Mouse (Mus musculus): ENCODE measurements at regions not wholly inside any gene's neighbourhood (a gene's known extent, or its start where the extent isn't known, plus 50 kb on each side); places are given as distances from the start of the nearest gene placed in this dataset.
"Not testable (repeated sequence)": the region's sequence is repeated elsewhere in the genome, so short reads cannot be mapped to it uniquely, and the experiment has no call there.

DNA sequence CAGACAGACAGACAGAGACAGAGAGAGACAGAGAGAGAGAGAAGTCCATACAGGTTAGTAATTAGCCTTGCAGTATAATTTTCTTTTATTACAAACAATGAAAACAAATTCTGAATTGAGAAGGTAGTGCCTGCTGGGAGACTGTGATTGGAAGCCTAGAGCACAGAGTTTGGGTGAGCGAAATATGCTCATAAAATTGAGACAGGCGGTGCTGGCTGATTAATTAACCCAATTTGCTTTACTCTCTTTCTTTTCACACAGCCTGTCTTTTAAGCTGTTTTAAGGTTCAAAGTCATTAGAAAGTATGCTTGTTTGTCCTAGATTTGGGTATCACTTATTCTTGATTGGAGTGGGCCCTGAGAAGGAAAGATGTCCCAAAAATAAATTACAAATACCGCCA, 816.1 kb downstream of the Car8 start:
- DNase-seq (ENCODE audit: low spot score in 2 of 2), result no peak

DNA sequence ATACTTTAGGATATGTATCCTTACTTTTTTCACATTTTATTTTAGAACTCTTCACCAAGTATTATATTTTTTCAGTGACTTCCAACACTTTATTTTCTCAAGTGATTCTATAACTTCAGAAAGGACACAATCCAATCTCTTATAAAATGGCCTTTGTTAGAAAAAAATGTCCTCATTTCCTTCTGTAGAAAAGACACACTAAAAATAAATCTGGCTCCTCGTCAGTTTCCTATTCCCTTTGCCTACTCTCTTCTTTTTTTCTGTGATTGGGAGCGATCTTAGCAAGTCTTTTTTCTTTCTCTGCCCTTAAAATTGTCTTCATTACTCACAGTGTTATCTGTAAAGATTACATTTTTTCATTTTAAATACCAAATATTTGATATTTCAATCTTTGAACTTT, 824.5 kb downstream of the Car8 start:
- DNase-seq (ENCODE audit: low spot score in 2 of 2), result no peak

DNA sequence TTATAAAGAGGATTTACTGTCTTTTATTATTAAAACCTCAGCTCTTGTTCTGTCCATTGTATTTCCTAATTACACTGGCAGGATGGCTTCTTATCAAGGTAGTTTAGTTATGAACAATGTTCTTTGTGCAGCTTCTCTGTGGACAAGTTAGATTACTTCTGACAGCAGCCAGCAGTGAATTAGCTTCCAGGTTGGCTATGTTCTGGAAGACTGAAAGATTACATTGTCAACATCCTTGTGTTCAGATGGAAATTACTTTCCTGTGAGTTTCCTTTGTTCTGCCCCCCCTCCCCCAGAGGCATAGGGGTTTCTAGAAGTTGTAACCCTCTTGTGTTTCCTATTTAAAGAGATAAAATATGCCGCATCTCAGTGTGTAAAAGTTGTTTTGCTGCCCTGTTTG, 846.1 kb downstream of the Car8 start:
- DNase-seq (ENCODE audit: low spot score in 2 of 2), result no peak

DNA sequence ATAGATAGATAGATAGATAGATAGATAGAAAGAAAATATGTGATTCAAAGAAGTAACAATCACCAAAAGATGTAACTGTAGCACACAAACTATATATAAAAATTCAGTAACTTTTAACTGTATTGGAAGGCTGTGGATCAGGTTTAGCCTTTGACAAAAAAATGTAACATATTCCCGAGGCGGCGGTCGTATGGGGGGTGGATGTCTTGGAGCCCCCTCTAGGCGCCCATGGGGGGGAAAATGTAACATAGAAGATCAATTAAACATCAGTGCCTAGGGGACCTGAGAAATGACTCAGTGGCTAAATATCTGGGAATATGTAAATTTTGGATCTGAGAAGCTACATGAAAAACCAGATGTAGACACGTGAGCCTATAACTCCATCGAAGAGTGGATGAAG, 847.2 kb downstream of the Car8 start:
- DNase-seq (ENCODE audit: low spot score in 2 of 2), result no peak

DNA sequence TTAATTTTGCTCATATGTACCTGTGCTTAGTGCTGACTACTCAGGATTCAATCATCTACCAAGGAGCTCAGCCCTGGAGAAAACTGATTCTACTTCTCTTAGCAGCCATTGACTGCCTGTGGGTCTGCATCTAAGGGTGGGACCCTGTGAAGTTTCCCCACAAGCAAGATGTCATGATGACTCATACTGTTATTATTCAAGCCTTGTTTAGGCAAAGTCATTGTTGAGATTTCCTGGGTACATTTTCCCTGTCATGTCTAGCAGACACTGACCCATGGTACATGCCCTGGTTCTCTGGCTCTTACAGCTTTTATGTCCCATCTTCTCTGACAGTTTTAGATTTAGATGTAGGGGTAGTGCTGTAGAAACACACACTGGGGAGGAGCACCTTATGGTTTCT, 853.8 kb downstream of the Car8 start:
- DNase-seq (ENCODE audit: low spot score in 2 of 2), result no peak

DNA sequence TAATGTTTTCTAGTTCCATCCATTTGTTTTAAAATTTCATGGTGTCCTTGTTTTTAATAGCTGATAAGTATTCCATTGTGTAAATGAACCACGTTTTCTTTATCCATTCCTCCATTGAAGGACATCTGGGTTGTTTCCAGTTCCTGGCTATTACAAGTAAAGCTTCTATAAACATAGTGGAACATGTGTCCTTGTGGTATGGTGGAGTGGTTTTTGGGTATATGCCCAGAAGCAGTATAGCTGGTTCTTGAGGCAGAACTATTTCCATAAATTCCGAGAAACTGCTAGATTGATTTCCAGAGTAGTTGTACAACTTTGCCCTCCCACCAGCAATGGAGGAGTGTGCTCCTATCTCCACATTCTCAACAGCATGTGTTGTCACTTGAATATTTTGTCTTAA, 858.8 kb downstream of the Car8 start:
- DNase-seq (ENCODE audit: low spot score in 2 of 2), result no peak

DNA sequence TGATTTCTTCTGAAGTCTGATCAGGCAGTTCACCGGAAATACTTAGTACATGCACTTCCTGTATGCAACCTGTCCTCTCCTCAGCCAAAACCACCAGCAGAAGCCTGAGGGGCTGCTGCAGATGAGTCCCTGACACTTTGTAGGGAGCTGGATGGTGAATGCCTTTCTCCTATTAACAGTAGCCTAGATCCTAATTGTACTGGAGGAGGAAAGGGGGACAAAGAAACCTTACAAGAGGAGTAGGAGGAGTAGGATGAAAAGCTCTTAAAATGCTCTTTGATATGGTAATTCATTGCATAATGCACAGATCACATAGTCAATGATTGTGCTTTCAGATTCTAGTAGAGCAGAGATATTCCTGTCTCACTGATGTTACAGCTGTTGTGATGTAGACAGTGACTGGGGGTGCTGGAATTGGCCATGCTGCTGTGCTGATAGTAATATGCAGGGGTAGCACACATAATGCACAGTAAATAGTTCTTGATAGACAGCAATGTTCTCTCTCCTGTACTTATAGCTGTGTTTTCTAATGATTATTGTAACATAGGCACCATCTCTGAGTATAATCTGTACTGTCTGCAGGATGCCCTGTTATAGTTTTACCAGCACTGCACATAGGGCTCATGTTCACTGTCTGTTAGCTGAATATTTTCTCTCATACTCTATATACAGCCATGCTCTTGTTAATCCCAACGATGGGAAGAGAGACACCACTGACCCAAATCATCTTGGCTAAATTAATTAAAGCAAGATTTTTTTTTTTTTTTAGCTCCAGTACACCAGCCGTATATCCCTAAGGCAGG, 874.4 kb downstream of the Car8 start:
- no peak for DNase-seq (ENCODE audit: low spot score in 2 of 2)

DNA sequence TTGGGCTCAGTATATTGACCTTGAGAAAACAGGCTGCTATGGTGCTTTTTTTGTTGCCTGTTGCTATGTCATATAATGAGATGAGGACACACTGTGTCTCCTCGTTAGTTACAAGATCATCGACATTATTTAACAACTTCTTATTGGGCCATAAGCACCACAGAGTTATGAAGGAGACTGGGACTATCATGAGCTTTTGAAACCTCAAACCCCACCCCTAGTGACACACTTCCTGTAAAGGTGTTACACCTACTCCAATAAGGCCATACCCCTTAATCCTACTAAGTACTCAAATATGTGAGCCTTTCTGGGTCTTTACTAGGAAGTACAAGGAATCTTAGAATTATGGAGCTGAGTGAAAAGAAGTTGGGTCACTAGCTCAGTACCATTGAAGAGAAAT, 875.3 kb downstream of the Car8 start:
- DNase-seq (ENCODE audit: low spot score in 2 of 2), result no peak

DNA sequence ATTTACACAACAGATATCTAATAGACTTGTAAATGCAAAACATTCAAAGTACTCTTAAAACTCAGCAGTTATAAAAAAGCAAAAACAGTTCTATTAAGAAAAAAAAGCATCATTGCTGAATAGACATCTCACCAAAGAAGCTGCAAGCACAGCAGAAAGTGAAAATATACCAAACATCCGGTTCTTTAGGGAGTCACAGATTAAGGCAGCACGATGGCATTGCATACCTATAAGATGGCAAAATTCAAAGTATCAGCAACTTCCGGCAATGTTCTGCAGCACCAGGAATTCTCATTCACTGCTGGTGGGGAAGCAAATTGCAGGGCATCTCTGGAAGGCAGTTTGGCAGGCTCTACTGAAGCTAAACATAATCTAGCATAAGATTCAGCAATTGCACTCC, 882.6 kb downstream of the Car8 start:
- no peak for DNase-seq (ENCODE audit: low spot score in 2 of 2)

DNA sequence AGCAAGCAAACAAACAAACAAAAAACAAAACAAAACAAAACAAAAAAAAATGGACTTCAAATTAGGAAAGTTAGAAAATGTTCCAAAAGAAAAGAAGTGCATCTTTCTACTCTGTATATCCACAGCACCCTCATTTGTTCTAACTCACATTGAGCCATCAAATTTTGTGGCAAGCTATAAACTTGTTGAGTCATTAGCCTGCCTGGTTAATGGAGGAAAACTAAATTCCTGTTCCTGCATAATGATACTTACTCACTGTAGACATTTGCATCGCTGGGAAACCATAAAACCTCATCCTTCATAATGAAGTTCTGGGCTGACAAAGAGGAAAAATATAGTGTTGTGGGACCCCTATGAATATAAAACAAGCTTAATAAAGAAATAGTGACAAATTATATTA, 891.5 kb downstream of the Car8 start:
- DNase-seq (ENCODE audit: low spot score in 2 of 2), result no peak

DNA sequence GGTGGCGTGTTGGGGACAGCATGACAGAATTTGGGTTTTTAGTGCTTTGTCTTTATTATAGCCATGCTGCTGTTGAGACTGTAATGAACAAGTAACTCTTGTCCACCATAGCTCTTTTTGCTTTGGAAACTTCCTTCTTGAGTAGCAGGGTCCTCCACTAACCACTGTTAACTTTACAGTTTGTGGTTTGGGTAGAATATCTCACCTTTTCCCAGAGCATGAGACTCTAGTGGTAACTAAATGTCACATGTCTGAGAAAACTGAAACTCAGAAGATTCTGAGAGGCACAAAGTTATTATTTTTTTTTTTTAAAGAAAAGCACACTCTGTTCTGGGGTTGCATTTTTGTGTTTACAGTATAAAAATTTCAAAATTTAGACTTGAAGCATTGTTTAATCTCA, 897.7 kb downstream of the Car8 start:
- DNase-seq (ENCODE audit: low spot score in 2 of 2), result no peak

DNA sequence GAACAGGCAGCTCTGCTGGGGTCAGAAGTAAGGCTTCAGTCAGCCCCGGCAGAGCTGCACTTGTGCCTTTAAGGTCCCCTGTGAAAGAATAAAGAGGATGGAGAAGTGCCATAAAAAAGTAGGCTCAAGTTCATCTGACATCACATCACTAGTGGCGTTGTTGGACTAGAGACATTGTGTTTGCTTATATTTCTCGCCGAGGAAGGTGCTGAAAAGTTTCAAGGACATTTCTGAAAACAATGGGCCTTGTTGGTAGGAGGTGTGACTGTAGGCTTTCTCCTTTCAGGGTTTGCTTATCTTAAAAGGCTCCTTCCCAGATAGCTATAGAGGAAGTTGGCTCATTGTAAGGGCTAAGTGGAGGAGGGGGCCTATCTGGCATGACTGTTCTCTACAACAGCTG, 924.6 kb downstream of the Car8 start:
- DNase-seq (ENCODE audit: low spot score in 2 of 2), result no peak

DNA sequence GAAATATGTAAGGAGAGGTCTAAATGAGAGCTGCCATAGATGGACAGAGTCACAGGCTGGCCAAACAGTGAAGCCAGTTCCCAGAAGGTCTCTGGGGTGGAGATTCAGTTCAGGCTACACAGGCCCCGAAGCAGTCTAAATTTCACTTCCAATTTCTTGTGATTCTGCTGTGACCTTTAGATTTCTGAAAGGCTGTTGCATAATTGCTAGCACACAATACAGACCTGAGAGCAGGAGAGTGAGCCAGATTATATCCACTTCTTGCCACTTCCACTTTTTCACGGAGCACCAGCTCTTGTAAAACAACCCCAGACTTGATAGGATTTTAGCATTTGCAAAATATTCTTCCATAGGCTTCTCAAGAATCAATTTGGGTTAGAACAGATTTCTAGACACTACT, 925.6 kb downstream of the Car8 start:
- no peak for DNase-seq (ENCODE audit: low spot score in 2 of 2)

DNA sequence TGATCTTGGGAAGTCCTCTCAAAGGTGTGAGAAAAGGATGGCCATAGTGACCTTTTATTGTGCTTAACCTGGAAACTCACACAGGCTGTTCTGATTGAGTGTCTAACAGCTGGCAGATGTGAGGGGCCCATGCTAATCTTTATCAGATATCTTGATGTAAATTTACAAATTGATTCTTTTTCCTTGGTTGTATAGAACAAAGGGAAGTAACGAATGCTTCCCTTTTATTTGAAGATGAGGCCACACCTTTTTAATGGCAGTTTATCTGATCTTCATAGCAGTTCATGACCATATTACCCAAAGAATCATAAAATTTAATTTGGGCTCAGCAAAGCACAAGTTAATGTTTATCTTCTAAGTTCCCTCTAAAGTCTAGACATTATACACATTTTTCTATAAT, 926.7 kb downstream of the Car8 start:
- no peak for DNase-seq (ENCODE audit: low spot score in 2 of 2)

DNA sequence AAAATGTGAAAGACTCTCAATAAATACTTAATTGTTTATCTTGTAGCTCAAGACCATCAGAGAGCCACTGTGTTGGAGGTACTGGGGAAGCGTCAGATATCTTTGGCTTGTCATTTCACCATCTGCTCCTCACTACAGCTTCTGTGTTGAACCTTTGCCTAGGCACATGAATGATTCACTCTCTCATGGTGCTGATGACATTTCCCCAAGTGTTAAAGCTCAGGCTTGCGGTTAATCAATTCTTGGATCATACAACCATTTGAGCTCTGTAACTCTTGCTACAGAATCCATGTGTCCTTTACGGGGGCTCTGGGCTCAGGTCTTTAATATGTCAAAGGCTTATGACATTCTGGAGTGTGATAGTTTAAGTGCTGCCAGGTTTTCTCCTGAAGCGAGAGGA, 969.8 kb downstream of the Car8 start:
- no peak for DNase-seq (ENCODE audit: low spot score in 2 of 2)

DNA sequence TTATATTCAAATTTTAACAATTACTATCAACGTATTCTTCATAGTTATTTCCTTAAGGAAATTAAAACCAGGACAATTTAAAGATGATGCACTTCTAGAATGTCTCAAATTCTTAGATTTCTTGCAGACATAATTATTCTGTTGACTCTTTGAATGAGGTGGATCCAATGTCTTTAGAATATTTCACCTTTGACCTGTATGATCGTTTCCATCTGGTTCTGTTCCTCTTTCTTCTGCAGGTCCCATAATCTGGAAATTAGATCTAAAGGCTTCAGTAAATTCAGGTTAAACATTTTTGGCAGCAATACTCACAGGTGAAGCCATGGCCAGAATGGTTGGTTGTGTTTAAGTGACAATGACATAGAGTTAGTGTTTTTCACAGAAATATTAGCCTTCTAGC, 982.4 kb downstream of the Car8 start:
- no peak for DNase-seq (ENCODE audit: low spot score in 2 of 2)

DNA sequence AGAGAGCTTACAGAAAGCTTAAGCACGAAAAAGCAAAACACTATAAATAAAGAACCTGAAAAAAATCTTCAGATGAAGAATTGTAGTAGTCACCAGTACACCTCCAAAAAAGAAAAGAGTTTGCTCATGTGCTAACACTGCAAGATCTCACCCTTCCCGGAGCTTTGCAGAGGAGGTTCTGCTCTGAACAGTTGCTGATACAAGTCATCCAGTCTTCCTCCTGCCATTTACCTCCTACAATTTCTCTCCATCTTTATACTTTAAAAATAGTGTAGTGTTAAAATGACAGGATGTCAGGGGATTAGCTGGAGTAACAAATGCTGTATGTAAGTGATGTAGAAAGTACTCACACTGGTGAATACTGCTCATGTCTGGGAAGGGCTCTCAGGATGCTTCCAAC, 985.2 kb downstream of the Car8 start:
- no peak for DNase-seq (ENCODE audit: low spot score in 2 of 2)

DNA sequence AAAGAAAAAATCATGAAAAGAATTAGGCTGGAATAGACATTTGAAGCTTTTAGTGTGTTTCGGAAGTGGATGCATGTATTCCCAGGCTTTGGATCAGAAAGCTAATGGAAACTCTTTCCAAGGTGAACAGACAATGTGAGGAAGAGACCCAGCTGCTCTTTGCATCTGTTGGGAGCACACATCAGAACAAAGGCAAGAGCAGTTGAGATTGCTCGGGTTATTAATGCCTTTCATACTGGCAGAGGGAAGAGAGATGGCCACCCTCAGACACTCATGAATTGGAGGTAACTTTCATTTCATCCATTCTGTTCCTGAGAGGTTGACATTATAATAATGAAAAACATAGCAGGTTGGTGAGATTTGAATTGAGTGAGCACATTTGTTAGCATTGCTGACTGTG, 987.2 kb downstream of the Car8 start:
- DNase-seq (ENCODE audit: low spot score in 2 of 2), result no peak

DNA sequence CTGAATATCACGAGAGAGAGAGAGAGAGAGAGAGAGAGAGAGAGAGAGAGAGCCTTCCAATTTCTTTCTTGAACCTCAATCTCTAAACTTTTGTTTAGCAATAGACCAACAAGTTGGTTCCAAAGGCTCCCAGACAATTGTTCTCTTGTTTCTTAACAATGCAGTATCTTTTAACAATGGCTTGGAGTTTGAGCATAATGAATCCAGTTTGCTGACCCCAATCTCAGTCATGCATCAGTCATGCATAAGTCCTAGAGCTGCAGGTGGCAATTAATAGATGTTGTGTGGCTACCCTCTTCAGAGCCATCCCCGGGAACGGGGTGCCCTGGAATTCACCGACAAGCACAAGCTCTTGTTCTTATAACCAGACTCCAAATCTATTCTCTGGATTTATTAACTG, 991.0 kb downstream of the Car8 start:
- DNase-seq (ENCODE audit: low spot score in 2 of 2), result no peak

DNA sequence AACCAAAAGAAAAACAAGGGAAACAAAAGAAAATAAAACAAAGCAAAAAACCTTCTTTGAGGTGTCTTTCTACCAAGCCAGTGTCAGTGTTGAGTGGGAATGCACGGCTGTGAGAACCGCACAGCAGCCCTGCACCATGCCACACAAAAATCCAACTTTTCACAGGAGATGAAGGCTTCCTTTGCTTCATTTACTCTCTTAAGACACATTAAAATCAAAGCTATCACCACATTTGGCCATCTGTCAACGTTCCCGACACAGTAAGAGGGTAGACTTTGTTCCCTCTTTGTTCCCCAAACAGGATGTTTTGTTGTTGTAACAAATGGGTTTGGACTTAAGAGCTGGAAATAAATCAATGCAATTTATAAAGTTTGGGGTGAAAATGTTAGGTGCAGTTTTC, 991.6 kb downstream of the Car8 start:
- no peak for DNase-seq (ENCODE audit: low spot score in 2 of 2)

DNA sequence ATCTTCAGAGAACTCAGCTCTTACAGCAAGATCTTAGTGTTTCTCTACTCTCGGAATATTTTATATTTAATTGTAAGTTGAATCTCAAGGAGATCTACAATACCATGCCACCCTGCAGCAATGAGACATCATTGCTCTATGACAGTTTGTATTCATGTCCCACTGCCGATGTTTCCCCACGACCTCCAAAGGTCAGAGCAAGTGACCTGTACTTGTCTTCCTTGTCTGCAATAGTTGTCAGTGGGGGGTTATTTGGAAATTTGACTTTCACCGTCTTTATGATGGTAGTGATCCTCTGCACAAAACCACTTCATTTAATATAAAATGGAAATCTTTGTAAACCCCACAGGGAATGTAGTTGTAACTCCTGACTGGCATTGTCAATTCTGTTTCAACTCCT, 992.0 kb downstream of the Car8 start:
- no peak for DNase-seq (ENCODE audit: low spot score in 2 of 2)

DNA sequence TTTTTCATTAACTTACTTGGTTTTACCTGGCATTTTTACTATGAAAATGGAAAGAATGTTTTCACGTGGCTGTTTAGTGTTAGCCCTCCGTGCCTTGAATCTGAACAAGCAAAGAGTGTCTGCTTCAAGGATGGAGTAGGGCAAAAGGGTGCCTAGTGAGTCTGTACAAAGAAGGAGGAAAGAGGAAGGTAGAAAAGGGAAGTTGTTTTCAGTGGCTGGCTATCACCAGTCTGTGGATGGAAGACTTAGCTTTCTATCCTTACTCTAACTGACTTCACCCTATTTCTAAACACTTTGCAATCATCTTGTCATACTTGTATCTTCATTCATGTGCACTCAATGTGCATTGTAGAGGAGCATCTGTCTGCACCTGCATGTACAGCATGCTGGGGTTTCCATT, 993.2 kb downstream of the Car8 start:
- no peak for DNase-seq (ENCODE audit: low spot score in 2 of 2)

DNA sequence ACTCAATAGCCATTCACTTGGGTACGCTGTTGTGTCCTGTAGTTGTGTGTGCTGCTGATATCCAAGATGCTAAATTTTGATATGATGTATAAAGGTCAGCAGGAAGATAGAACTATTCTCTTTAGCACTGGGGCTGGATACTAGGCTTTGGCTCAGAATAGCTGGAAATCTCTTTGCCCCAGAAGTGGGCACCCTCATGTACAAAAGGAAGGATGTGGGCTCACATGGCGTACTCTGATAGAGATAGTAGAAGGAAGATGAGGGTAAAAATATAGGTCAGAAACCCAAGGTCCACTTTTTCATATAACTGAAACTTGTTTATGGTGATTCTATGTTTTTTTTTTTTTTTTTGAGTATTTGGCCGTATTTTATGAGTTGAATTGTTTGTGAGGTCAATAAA, 1001.0 kb downstream of the Car8 start:
- DNase-seq (ENCODE audit: low spot score in 2 of 2), result no peak

DNA sequence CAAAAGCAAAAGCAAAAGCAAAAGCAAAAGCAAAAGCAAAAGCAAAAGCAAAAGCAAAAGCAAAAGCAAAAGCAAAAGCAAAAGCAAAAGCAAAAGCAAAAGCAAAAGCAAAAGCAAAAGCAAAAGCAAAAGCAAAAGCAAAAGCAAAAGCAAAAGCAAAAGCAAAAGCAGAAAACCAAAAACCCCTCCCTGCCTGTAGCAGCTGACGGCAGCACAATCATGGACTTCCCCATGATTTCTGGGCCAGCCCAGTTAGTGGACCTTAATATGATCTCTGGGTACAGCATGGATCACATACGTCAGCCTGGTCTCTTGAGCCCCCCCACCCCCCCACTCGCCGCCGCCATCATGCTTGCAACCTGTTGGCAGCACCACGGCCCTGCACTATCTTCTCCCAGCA, 1004.3 kb downstream of the Car8 start:
- DNase-seq (ENCODE audit: low spot score in 2 of 2), result not testable (repeated sequence)
